Mouse (Mus musculus): ENCODE data around the gene Kcnk3.

- TF ChIP-seq CTCF (IDR thresholded peaks at IDR 0.05; ENCODE audit: insufficient read depth, low read length) = no peak
- TF ChIP-seq POLR2A (IDR thresholded peaks at IDR 0.05; ENCODE audit: borderline replicate concordance, extremely low read depth, low read depth, low read length) = no peak
Measured at GRCm38 (mm10) chr5:30617851-30618250, 29.9 kb downstream of the Kcnk3 start.

Data from lung, adult 2 months (tissue).